Mouse (Mus musculus) C2C12 (cell line): ENCODE results near the gene Sorcs2.

ENCODE experiments used
- MYOG ChIP-seq: IDR thresholded peaks from one replicate; pipeline ENCODE4 v1.6.1; 2011; ENCODE audit not compliant: control insufficient read depth, insufficient read length; ENCODE audit errors: extremely low read depth
- USF1 ChIP-seq: IDR thresholded peaks from one replicate; pipeline ENCODE4 v1.6.1; 2011; ENCODE audit warnings: low read depth, mild to moderate bottlenecking, control low read depth, moderate library complexity

GRCm38 (mm10) chr5:36146589-36146988 is 251.3 kb downstream of the Sorcs2 start:
- TF ChIP-seq MYOG (no peak), USF1 (no peak)
